Mouse (Mus musculus): ENCODE measurements at regions not wholly inside any gene's neighbourhood (a gene's known extent, or its start where the extent isn't known, plus 50 kb on each side); places are given as distances from the start of the nearest gene placed in this dataset.

DNA sequence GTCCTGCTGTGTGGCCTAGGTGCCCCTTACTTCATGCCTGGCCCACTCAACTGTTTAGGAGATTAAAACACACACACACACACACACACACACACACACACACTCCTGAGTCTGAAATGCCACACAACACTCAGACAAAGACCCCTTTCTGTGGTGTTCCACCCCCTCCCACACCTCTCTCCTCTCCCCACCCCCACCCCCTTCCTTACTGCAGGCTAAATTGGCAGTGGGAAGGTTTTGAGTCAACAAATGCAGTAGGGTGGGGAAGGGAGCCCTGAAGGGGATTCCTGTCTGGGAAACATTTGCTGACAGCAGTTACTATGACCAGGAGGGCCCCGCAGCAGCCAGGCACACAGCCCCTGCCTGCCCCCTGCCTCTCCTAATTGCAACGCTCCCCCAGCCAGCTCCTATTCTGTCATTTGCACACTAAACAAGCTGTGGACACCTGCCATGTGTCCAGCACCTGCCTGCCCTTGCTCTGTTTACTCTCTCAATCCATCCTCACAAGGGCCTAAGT is 69.5 kb downstream of the Ephb3 start:
- WGBS, result 13% methylated on average over 2 of the region's 2 CpGs
- Histone ChIP-seq H3K27me3 (replicated peaks; ENCODE audit: control insufficient read depth, insufficient read depth, low read length) (no peaks in the 10 kb centered on the region), H3K4me2 (ENCODE audit: low read depth, low read length) (no peak overlapping the region), H3K9me3 (ENCODE audit: control insufficient read depth, low read length) (peaks cover 11% of the 10 kb centered on the region; the same call in 1 of the 2 replicates), H3K4me3 (ENCODE audit: low read depth, low read length) (no peak overlapping the region), H3K4me1 (ENCODE audit: control insufficient read depth, insufficient read depth, low read length) (peaks cover 42% of the 10 kb centered on the region), H3K27ac (replicated peaks; ENCODE audit: low read depth, low read length) (peak overlapping the region; percentile 79), H3K36me3 (ENCODE audit: control insufficient read depth, insufficient read depth, low read length) (no peaks in the 10 kb centered on the region), H3K9ac (ENCODE audit: low read depth, low read length) (no peak overlapping the region; the same call in 1 of the 2 replicates)
- peak; percentile 72 for ATAC-seq (ENCODE audit: low read depth)
- DNase-seq (ENCODE audit: low spot score), result peak; percentile 90

DNA sequence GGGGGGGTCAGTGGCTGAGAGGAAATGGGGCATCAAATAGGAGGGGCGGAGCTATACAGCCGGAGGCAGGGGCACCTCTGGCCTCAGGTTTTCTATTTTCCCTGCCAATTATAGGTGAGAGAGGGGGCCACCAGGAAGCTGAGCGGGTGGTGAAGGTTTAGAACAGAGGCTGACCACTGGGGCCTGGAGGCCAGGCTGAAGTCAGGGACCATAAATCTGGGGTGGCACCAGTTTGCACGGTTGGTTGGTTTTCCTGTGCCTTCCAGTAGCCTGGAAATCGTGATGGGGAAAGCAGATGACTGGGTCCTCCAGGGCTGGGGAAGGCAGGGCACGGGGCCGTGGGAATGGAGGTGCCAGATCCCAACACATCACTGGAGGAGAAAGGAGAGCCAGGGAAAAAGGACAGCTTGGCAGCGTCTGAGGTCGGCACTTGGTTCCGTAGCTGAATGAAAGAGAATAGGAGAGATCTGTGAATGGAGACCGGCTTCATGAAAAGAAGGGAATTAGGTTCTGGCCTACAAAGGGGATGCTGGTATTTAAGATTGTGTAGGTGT is 73.3 kb downstream of the Ephb3 start:
- Histone ChIP-seq H3K4me3 (ENCODE audit: low read depth, low read length) (no peak overlapping the region), H3K27me3 (replicated peaks; ENCODE audit: control insufficient read depth, insufficient read depth, low read length) (no peaks in the 10 kb centered on the region), H3K27ac (replicated peaks; ENCODE audit: low read depth, low read length) (no peak overlapping the region), H3K9ac (ENCODE audit: low read depth, low read length) (no peak overlapping the region), H3K9me3 (ENCODE audit: control insufficient read depth, low read length) (peaks cover 11% of the 10 kb centered on the region; the same call in 1 of the 2 replicates), H3K4me1 (ENCODE audit: control insufficient read depth, insufficient read depth, low read length) (peaks cover 24% of the 10 kb centered on the region), H3K36me3 (ENCODE audit: control insufficient read depth, insufficient read depth, low read length) (no peaks in the 10 kb centered on the region), H3K4me2 (ENCODE audit: low read depth, low read length) (no peak overlapping the region)
- DNase-seq (ENCODE audit: low spot score) (no peak), ATAC-seq (ENCODE audit: low read depth) (no peak)
- WGBS, result 89% methylated on average over 11 of the region's 11 CpGs

DNA sequence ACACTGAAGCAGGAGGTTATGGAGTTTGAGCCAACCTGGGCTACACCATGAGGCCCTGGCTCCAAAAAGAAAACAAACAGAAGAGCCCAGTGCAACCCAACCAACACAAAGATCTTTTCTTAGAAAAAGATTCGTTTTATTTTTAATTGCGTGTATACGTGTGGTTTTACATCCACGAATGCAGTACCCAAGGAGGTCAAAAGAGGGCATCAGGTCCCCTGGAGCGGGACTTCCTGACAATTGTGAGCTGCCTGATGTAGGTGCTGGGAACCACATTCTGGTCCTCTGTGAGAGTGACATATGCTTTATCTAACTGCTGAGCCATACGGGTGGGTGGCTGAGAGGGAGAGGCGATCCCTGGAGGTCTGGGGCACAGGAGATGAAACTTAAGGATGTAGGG is 73.8 kb downstream of the Ephb3 start:
- no peak for DNase-seq (ENCODE audit: low spot score)
- no peaks in the 10 kb centered on the region for H3K27me3 ChIP-seq (replicated peaks; ENCODE audit: control insufficient read depth, insufficient read depth, low read length)
- no peak overlapping the region for H3K4me3 ChIP-seq (ENCODE audit: low read depth, low read length)
- no peak overlapping the region for H3K27ac ChIP-seq (replicated peaks; ENCODE audit: low read depth, low read length)
- no peak overlapping the region for H3K9ac ChIP-seq (ENCODE audit: low read depth, low read length)
- peaks cover 11% of the 10 kb centered on the region; the same call in 1 of the 2 replicates for H3K9me3 ChIP-seq (ENCODE audit: control insufficient read depth, low read length)
- H3K36me3 ChIP-seq (ENCODE audit: control insufficient read depth, insufficient read depth, low read length), result no peaks in the 10 kb centered on the region
- 95% methylated on average over 7 of the region's 7 CpGs for WGBS
- peaks cover 18% of the 10 kb centered on the region for H3K4me1 ChIP-seq (ENCODE audit: control insufficient read depth, insufficient read depth, low read length)
- no peak for ATAC-seq (ENCODE audit: low read depth)
- no peak overlapping the region for H3K4me2 ChIP-seq (ENCODE audit: low read depth, low read length)

GRCm38 (mm10) chr16:21280200-21280627 is 75.7 kb downstream of the Ephb3 start:
- WGBS, result 89% methylated on average over 4 of the region's 4 CpGs
- peaks cover 11% of the 10 kb centered on the region; the same call in 1 of the 2 replicates for H3K9me3 ChIP-seq (ENCODE audit: control insufficient read depth, low read length)
- no peak overlapping the region for H3K4me3 ChIP-seq (ENCODE audit: low read depth, low read length)
- H3K27ac ChIP-seq (replicated peaks; ENCODE audit: low read depth, low read length), result no peak overlapping the region
- no peaks in the 10 kb centered on the region for H3K36me3 ChIP-seq (ENCODE audit: control insufficient read depth, insufficient read depth, low read length)
- DNase-seq (ENCODE audit: low spot score) (no peak), ATAC-seq (ENCODE audit: low read depth) (no peak)
- H3K9ac ChIP-seq (ENCODE audit: low read depth, low read length), result no peak overlapping the region
- H3K4me1 ChIP-seq (ENCODE audit: control insufficient read depth, insufficient read depth, low read length), result peaks cover 1% of the 10 kb centered on the region
- no peaks in the 10 kb centered on the region for H3K27me3 ChIP-seq (replicated peaks; ENCODE audit: control insufficient read depth, insufficient read depth, low read length)
- H3K4me2 ChIP-seq (ENCODE audit: low read depth, low read length), result no peak overlapping the region

DNA sequence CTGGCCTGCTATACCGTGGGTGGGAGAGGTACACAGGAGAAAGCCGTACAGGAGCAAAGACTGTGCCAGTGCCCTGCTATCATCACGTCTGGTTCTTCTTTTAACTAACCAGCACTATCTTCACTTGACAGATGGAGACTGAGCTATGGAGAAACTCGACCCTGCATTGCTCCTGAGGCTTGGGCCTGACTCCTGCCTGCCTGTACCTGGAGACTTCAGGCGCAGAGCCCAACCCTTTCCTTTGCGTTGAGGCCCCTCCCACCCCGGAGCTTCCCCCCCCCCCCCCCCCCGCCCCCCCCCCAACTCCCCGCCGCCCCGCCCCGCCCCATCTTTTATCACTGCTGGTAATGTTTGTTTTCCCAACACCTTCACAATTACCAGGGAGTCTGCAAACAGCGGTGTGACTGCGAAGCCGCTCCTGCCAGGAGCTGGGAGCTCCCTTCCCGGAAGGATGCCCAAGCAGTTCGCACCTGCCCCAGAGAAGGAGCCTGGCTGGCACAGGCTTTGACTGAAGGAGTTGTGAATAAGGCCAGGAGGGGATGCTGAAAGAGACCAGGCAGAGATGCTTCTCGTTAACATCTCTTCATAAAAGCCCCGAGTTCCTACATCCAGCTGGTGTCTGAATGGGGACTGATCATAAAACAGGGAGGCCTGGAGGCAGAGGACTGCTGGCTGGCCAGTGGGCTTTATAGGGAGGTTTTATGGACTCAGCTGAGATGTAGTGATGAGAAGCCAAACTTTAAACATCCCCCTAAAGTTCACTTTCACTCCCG is 77.6 kb downstream of the Ephb3 start:
- ATAC-seq (ENCODE audit: low read depth), result no peak
- H3K4me2 ChIP-seq (ENCODE audit: low read depth, low read length), result no peak overlapping the region
- H3K27ac ChIP-seq (replicated peaks; ENCODE audit: low read depth, low read length), result no peak overlapping the region
- no peak overlapping the region for H3K4me3 ChIP-seq (ENCODE audit: low read depth, low read length)
- no peak overlapping the region for H3K9ac ChIP-seq (ENCODE audit: low read depth, low read length)
- H3K4me1 ChIP-seq (ENCODE audit: control insufficient read depth, insufficient read depth, low read length), result peaks cover 14% of the 10 kb centered on the region
- 26% methylated on average over 13 of the region's 20 CpGs for WGBS
- H3K9me3 ChIP-seq (ENCODE audit: control insufficient read depth, low read length), result 0 out of 2 replicates have a peak, but pooled peaks cover 3% of the 10 kb centered on the region
- no peaks in the 10 kb centered on the region for H3K27me3 ChIP-seq (replicated peaks; ENCODE audit: control insufficient read depth, insufficient read depth, low read length)
- no peak for DNase-seq (ENCODE audit: low spot score)
- no peaks in the 10 kb centered on the region for H3K36me3 ChIP-seq (ENCODE audit: control insufficient read depth, insufficient read depth, low read length)

DNA sequence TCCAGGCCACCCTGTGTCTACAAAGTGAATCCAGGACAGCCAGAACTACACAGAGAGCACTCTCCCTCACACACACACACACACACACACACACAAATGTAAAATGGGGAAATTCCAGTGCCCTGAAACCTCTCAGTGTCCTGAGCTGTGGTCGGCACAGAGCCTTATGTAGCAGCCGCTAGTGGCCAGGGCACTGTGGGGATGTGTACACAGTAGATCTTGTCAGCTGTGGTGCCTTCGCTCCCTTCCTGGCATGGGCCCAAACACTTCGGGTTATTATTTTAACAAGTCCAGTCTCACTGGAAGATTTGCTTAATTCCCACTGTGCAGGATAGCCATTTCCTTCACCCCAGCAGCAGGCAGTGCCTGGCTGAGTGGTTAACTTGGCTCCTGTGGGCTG is 81.5 kb downstream of the Ephb3 start:
- Histone ChIP-seq H3K27ac (replicated peaks; ENCODE audit: low read depth, low read length) (0 out of 2 replicates have a peak overlapping the region, but pooled peaks have one; percentile 15), H3K9ac (ENCODE audit: low read depth, low read length) (no peak overlapping the region), H3K4me1 (ENCODE audit: control insufficient read depth, insufficient read depth, low read length) (peaks cover 29% of the 10 kb centered on the region)

GRCm38 (mm10) chr16:21289528-21289927 is 85.0 kb downstream of the Ephb3 start:
- Histone ChIP-seq H3K36me3 (ENCODE audit: control insufficient read depth, insufficient read depth, low read length) (no peaks in the 10 kb centered on the region), H3K27ac (replicated peaks; ENCODE audit: low read depth, low read length) (no peak overlapping the region), H3K27me3 (replicated peaks; ENCODE audit: control insufficient read depth, insufficient read depth, low read length) (no peaks in the 10 kb centered on the region), H3K9ac (ENCODE audit: low read depth, low read length) (no peak overlapping the region), H3K4me2 (ENCODE audit: low read depth, low read length) (no peak overlapping the region), H3K4me1 (ENCODE audit: control insufficient read depth, insufficient read depth, low read length) (peaks cover 51% of the 10 kb centered on the region), H3K9me3 (ENCODE audit: control insufficient read depth, low read length) (0 out of 2 replicates have a peak, but pooled peaks cover 8% of the 10 kb centered on the region), H3K4me3 (ENCODE audit: low read depth, low read length) (no peak overlapping the region)
- ATAC-seq (ENCODE audit: low read depth) (peak; percentile 41; the same call in 1 of the 2 replicates), DNase-seq (ENCODE audit: low spot score) (peak; percentile 80)
- 50% methylated on average over 7 of the region's 7 CpGs for WGBS

More for the DNA sequence above, 81.5 kb downstream of the Ephb3 start:
- Histone ChIP-seq H3K4me2 (ENCODE audit: low read depth, low read length) (no peak overlapping the region), H3K36me3 (ENCODE audit: control insufficient read depth, insufficient read depth, low read length) (no peaks in the 10 kb centered on the region), H3K4me3 (ENCODE audit: low read depth, low read length) (no peak overlapping the region), H3K27me3 (replicated peaks; ENCODE audit: control insufficient read depth, insufficient read depth, low read length) (no peaks in the 10 kb centered on the region), H3K9me3 (ENCODE audit: control insufficient read depth, low read length) (0 out of 2 replicates have a peak, but pooled peaks cover 8% of the 10 kb centered on the region)
- 32% methylated on average over 4 of the region's 4 CpGs for WGBS
- no peak for ATAC-seq (ENCODE audit: low read depth)
- DNase-seq (ENCODE audit: low spot score), result peak; percentile 77

DNA sequence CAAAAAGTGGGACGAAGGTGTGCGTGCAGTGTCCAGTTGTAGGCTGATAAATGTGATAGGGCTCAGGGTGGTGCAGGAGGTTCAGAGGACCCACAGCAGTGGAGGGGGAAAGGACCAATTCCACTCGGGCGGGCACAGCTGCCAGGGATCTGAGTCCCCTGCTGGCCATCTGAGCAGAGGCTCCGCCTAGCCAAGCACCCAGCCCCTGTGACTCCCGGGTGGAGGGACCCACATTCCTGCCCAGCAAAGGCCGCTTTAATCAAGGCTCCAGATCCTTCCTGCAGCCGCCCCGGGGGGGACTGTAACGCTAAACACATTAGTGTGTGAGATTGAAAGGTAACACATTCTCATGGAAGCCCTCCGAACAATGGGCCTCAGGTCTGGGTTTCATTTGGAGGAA is 88.5 kb downstream of the Ephb3 start:
- H3K4me2 ChIP-seq (ENCODE audit: low read depth, low read length), result no peak overlapping the region
- peak; percentile 65 for DNase-seq (ENCODE audit: low spot score)

More for the DNA sequence above, 88.5 kb downstream of the Ephb3 start:
- Histone ChIP-seq H3K9me3 (ENCODE audit: control insufficient read depth, low read length) (0 out of 2 replicates have a peak, but pooled peaks cover 8% of the 10 kb centered on the region), H3K36me3 (ENCODE audit: control insufficient read depth, insufficient read depth, low read length) (no peaks in the 10 kb centered on the region), H3K4me1 (ENCODE audit: control insufficient read depth, insufficient read depth, low read length) (peaks cover 66% of the 10 kb centered on the region), H3K27ac (replicated peaks; ENCODE audit: low read depth, low read length) (peak overlapping the region; percentile 72), H3K4me3 (ENCODE audit: low read depth, low read length) (no peak overlapping the region), H3K9ac (ENCODE audit: low read depth, low read length) (no peak overlapping the region), H3K27me3 (replicated peaks; ENCODE audit: control insufficient read depth, insufficient read depth, low read length) (no peaks in the 10 kb centered on the region)
- WGBS, result 14% methylated on average over 10 of the region's 11 CpGs
- peak; percentile 31 for ATAC-seq (ENCODE audit: low read depth)
